Mouse (Mus musculus): ENCODE measurements around the gene Mettl4. TPM values are rescaled to one million over a fixed set of nuclear protein-coding genes. Genes with fewer than 3 reads are reported as not detected.

Gene Mettl4
- total RNA-seq (2023): 10 to 100 TPM; 13.8 to 19.0 TPM

DNA sequence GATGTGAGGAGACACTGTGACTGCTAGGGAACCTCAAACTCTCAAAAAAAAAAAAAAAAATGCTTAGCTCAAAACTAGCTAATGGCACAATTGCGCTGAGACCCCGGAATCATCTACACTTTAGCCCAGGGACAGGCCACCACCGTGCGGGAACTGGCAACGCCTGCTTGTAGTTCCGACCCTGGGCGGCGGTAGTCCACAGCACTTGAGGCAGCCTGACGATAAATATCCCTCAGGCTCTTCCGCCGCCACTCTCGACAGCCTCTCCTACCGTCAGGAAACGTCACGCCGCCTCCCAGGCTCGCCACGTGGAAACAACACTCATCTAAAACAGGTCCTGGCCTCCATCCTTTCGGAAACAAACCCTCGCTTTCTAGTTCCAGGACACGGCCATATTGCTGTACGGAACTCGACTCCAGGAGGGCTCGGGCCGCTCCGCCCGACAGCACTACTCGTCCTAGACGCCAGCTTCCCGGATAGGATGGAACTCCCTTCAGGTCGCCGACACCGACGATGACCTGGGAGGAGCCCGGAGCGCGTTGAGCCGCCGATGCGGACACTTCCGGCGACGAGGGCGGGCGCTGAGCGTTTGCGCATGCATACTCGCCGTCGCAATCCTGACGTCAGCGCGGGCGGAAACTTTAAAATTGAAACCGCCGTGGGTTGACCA, at the start of gene Mettl4:
TSS of gene Mettl4 (minus strand) at position 554 of the 670 bp plus-strand sequence.

Measured in T-cell, adult 66 days (primary cell).